Mouse (Mus musculus): ENCODE results near the gene Tedc2. TPM values are rescaled to one million over a fixed set of nuclear protein-coding genes. Genes with fewer than 3 reads are reported as not detected.

Tedc2 gene
- 11.5 and 12.4 TPM in 2 replicates for polyA plus RNA-seq (2015; fragmentation: Nextera tagmentation; extraction: Ambion mirVana)

GRCm38 (mm10) chr17:24220435-24221411 is at the start of gene Tedc2:
TSS of gene Tedc2 (minus strand) at chr17:24220851.
- Histone ChIP-seq H3K9ac (peak within 1 kb of the TSS; percentile 66), H3K4me2 (peak within 1 kb of the TSS; percentile 77), H3K27me3 (no peaks in the 10 kb centered on the region), H3K4me1 (peaks cover 17% of the 10 kb centered on the region), H3K27ac (peak within 1 kb of the TSS; percentile 43), H3K4me3 (peak within 1 kb of the TSS; percentile 61), H3K9me3 (no peaks in the 10 kb centered on the region), H3K36me3 (peaks cover 40% of the 10 kb centered on the region)
- 4% methylated on average over 41 of the region's 41 CpGs for WGBS
- ATAC-seq (ENCODE audit: borderline replicate concordance, extremely low read depth, low FRiP score, low TSS enrichment), result peak; percentile 95

- H3K9me3 ChIP-seq, result no peaks in the 10 kb centered on the region
- no peaks in the 10 kb centered on the region for H3K36me3 ChIP-seq
- H3K4me3 ChIP-seq, result no peak overlapping the region
- no peak overlapping the region for H3K4me2 ChIP-seq
- H3K4me1 ChIP-seq, result no peaks in the 10 kb centered on the region
- WGBS, result 74% methylated on average over 1 of the region's 1 CpGs
- no peak overlapping the region for H3K27ac ChIP-seq
- H3K27me3 ChIP-seq, result no peaks in the 10 kb centered on the region
- no peak for ATAC-seq (ENCODE audit: borderline replicate concordance, extremely low read depth, low FRiP score, low TSS enrichment)
- no peak overlapping the region for H3K9ac ChIP-seq
These were observed 46.5 kb upstream of the Tedc2 start for GRCm38 (mm10) chr17:24267133-24267532.

GRCm38 (mm10) chr17:24264766-24265165 is 44.1 kb upstream of the Tedc2 start:
- ATAC-seq (ENCODE audit: borderline replicate concordance, extremely low read depth, low FRiP score, low TSS enrichment), result no peak
- WGBS, result 62% methylated on average over 2 of the region's 2 CpGs
- Histone ChIP-seq H3K27ac (no peak overlapping the region), H3K4me3 (no peak overlapping the region), H3K9me3 (no peaks in the 10 kb centered on the region), H3K27me3 (no peaks in the 10 kb centered on the region), H3K9ac (no peak overlapping the region), H3K4me1 (no peaks in the 10 kb centered on the region), H3K4me2 (no peak overlapping the region), H3K36me3 (no peaks in the 10 kb centered on the region)

GRCm38 (mm10) chr17:24260516-24260915 is 39.9 kb upstream of the Tedc2 start:
- H3K27ac ChIP-seq, result no peak overlapping the region
- no peaks in the 10 kb centered on the region for H3K4me1 ChIP-seq
- H3K9ac ChIP-seq, result no peak overlapping the region
- H3K4me2 ChIP-seq, result no peak overlapping the region
- 67% methylated on average over 4 of the region's 4 CpGs for WGBS
- H3K27me3 ChIP-seq, result no peaks in the 10 kb centered on the region
- H3K4me3 ChIP-seq, result no peak overlapping the region
- ATAC-seq (ENCODE audit: borderline replicate concordance, extremely low read depth, low FRiP score, low TSS enrichment), result no peak
- H3K36me3 ChIP-seq, result no peaks in the 10 kb centered on the region
- no peaks in the 10 kb centered on the region for H3K9me3 ChIP-seq

GRCm38 (mm10) chr17:24259702-24260101 is 39.1 kb upstream of the Tedc2 start:
- WGBS, result 61% methylated on average over 5 of the region's 5 CpGs
- Histone ChIP-seq H3K9me3 (no peaks in the 10 kb centered on the region), H3K4me3 (no peak overlapping the region)

GRCm38 (mm10) chr17:24258981-24259380 is 38.3 kb upstream of the Tedc2 start:
- ATAC-seq (ENCODE audit: borderline replicate concordance, extremely low read depth, low FRiP score, low TSS enrichment), result no peak
- Histone ChIP-seq H3K27ac (no peak overlapping the region), H3K4me2 (no peak overlapping the region), H3K36me3 (no peaks in the 10 kb centered on the region), H3K9me3 (no peaks in the 10 kb centered on the region), H3K4me3 (no peak overlapping the region), H3K9ac (no peak overlapping the region), H3K4me1 (no peaks in the 10 kb centered on the region), H3K27me3 (no peaks in the 10 kb centered on the region)
- WGBS, result 60% methylated on average over 4 of the region's 4 CpGs

More at GRCm38 (mm10) chr17:24259702-24260101, 39.1 kb upstream of the Tedc2 start:
- Histone ChIP-seq H3K4me2 (no peak overlapping the region), H3K27me3 (no peaks in the 10 kb centered on the region), H3K4me1 (no peaks in the 10 kb centered on the region), H3K27ac (no peak overlapping the region), H3K9ac (no peak overlapping the region), H3K36me3 (no peaks in the 10 kb centered on the region)
- no peak for ATAC-seq (ENCODE audit: borderline replicate concordance, extremely low read depth, low FRiP score, low TSS enrichment)

GRCm38 (mm10) chr17:24252329-24252728 is 31.7 kb upstream of the Tedc2 start:
- no peaks in the 10 kb centered on the region for H3K27me3 ChIP-seq
- H3K4me2 ChIP-seq, result peak overlapping the region; percentile 78; the same call in 1 of the 2 replicates
- H3K9me3 ChIP-seq, result no peaks in the 10 kb centered on the region
- H3K4me3 ChIP-seq, result peak overlapping the region; percentile 83; the same call in 1 of the 2 replicates
- H3K36me3 ChIP-seq, result peaks cover 18% of the 10 kb centered on the region
- peak overlapping the region; percentile 85; the same call in 1 of the 2 replicates for H3K27ac ChIP-seq
- no peak overlapping the region for H3K9ac ChIP-seq
- peaks cover 15% of the 10 kb centered on the region for H3K4me1 ChIP-seq
- ATAC-seq (ENCODE audit: borderline replicate concordance, extremely low read depth, low FRiP score, low TSS enrichment), result no peak
- 97% methylated on average over 2 of the region's 2 CpGs for WGBS

GRCm38 (mm10) chr17:24251320-24252069 is 30.8 kb upstream of the Tedc2 start, which contains the start of gene Ccnf:
TSS of gene Ccnf (minus strand) at chr17:24251484.
- Histone ChIP-seq H3K4me3 (peak within 1 kb of the TSS; percentile 83), H3K27ac (peak within 1 kb of the TSS; percentile 85), H3K27me3 (no peaks in the 10 kb centered on the region), H3K4me1 (peaks cover 15% of the 10 kb centered on the region), H3K4me2 (peak within 1 kb of the TSS; percentile 78), H3K9ac (peak within 1 kb of the TSS; percentile 84), H3K36me3 (peaks cover 23% of the 10 kb centered on the region), H3K9me3 (no peaks in the 10 kb centered on the region)
- peak; percentile 100 for ATAC-seq (ENCODE audit: borderline replicate concordance, extremely low read depth, low FRiP score, low TSS enrichment)
- WGBS, result under 1% methylated on average over 48 of the region's 48 CpGs

GRCm38 (mm10) chr17:24250988-24251319 is 30.3 kb upstream of the Tedc2 start:
- ATAC-seq (ENCODE audit: borderline replicate concordance, extremely low read depth, low FRiP score, low TSS enrichment), result no peak
- no peaks in the 10 kb centered on the region for H3K9me3 ChIP-seq
- H3K36me3 ChIP-seq, result peaks cover 27% of the 10 kb centered on the region
- H3K4me2 ChIP-seq, result peak overlapping the region; percentile 61
- no peaks in the 10 kb centered on the region for H3K27me3 ChIP-seq
- WGBS, result 0% methylated on average over 31 of the region's 32 CpGs
- H3K4me1 ChIP-seq, result peaks cover 15% of the 10 kb centered on the region
- peak overlapping the region; percentile 83 for H3K4me3 ChIP-seq
- peak overlapping the region; percentile 77 for H3K27ac ChIP-seq
- H3K9ac ChIP-seq, result peak overlapping the region; percentile 84

- H3K9me3 ChIP-seq, result no peaks in the 10 kb centered on the region
- H3K4me3 ChIP-seq, result no peak overlapping the region
- H3K36me3 ChIP-seq, result peaks cover 45% of the 10 kb centered on the region
- H3K27ac ChIP-seq, result no peak overlapping the region
- no peak overlapping the region for H3K9ac ChIP-seq
- 95% methylated on average over 2 of the region's 2 CpGs for WGBS
- peaks cover 15% of the 10 kb centered on the region for H3K4me1 ChIP-seq
- H3K4me2 ChIP-seq, result no peak overlapping the region
- H3K27me3 ChIP-seq, result no peaks in the 10 kb centered on the region
- ATAC-seq (ENCODE audit: borderline replicate concordance, extremely low read depth, low FRiP score, low TSS enrichment), result no peak
These were observed 28.0 kb upstream of the Tedc2 start for GRCm38 (mm10) chr17:24248641-24249040.

- H3K9me3 ChIP-seq, result no peaks in the 10 kb centered on the region
- no peak overlapping the region for H3K9ac ChIP-seq
- H3K27ac ChIP-seq, result no peak overlapping the region
- WGBS, result 98% methylated on average over 8 of the region's 8 CpGs
- peaks cover 88% of the 10 kb centered on the region for H3K36me3 ChIP-seq
- no peak overlapping the region for H3K4me2 ChIP-seq
- no peaks in the 10 kb centered on the region for H3K27me3 ChIP-seq
- no peak for ATAC-seq (ENCODE audit: borderline replicate concordance, extremely low read depth, low FRiP score, low TSS enrichment)
- H3K4me1 ChIP-seq, result no peaks in the 10 kb centered on the region
- no peak overlapping the region for H3K4me3 ChIP-seq
These were observed 23.4 kb upstream of the Tedc2 start for GRCm38 (mm10) chr17:24244061-24244460.
